In genomic region chr11:50377892-50378684, GRCm38 (mm10) we compare ENCODE assay signal across 8 mouse cellular contexts. TPM values are rescaled to one million over a fixed set of nuclear protein-coding genes. Genes with fewer than 3 reads are reported as not detected.
DNase-seq lines count a peak whose midpoint lies in the region; ATAC-seq and TF ChIP-seq lines count a peak whose summit lies in the region.

No protein-coding gene starts in this region.

- WGBS in forebrain, embryonic 16.5 days, result under 1% methylated on average over 71 of the region's 71 CpGs
- WGBS in lung, embryonic 14.5 days, result under 1% methylated on average over 71 of the region's 71 CpGs

- no peaks in the 10 kb centered on the region for H3K9me3 ChIP-seq in ES-E14 (ENCODE audit: control insufficient read depth, insufficient read depth, low read depth, low read length)
- H3K9me3 ChIP-seq in forebrain, embryonic 16.5 days (ENCODE audit: control insufficient read depth, low read length), result no peaks in the 10 kb centered on the region
- H3K9me3 ChIP-seq in lung, embryonic 14.5 days (ENCODE audit: low read depth, low read length), result no peaks in the 10 kb centered on the region

- peak; percentile 65 for DNase-seq in ES-E14 (ENCODE audit: low read depth, low spot score)
- DNase-seq in cerebellum, adult 18-20 months, result peak; percentile 73 to 89
- peak; percentile 91 to 93 for DNase-seq in heart, postnatal 36 days
- peak; percentile 67 to 85 for DNase-seq in layer of hippocampus, adult 2 months (ENCODE audit: low spot score in 2 of 2)
- peak; percentile 94 for DNase-seq in lung, embryonic 14.5 days
- DNase-seq in thymus, adult 18-20 months, result peak; percentile 60 to 67

- H3K27me3 ChIP-seq in forebrain, embryonic 16.5 days (replicated peaks; ENCODE audit: control insufficient read depth, insufficient read depth, low read length), result no peaks in the 10 kb centered on the region
- no peaks in the 10 kb centered on the region for H3K27me3 ChIP-seq in lung, embryonic 14.5 days (ENCODE audit: insufficient read depth, low read length)

- TF ChIP-seq CTCF in layer of hippocampus, adult 2 months (conservative IDR thresholded peaks at IDR 0.05), result peak; percentile 96
- peak; percentile 56 for TF ChIP-seq CTCF in lung, embryonic 14.5 days (IDR thresholded peaks at IDR 0.05; ENCODE audit: low read depth)

- H3K36me3 ChIP-seq in ES-E14 (ENCODE audit: control insufficient read depth, insufficient read depth, low read length, poor library complexity, severe bottlenecking), result peaks cover 21% of the 10 kb centered on the region
- H3K36me3 ChIP-seq in forebrain, embryonic 16.5 days (ENCODE audit: control insufficient read depth, insufficient read depth), result peaks cover 16% of the 10 kb centered on the region
- H3K36me3 ChIP-seq in lung, embryonic 14.5 days (ENCODE audit: insufficient read depth), result peaks cover 37% of the 10 kb centered on the region

- H3K4me3 ChIP-seq in ES-E14 (ENCODE audit: insufficient read depth in 1 of 2, low read depth in 1 of 2, low read length in 2 of 2, poor library complexity in 1 of 2, severe bottlenecking in 1 of 2), result peak overlapping the region; percentile 76 to 96
- peak overlapping the region; percentile 97 for H3K4me3 ChIP-seq in forebrain, embryonic 16.5 days (replicated peaks; ENCODE audit: low read length)
- peak overlapping the region; percentile 81 for H3K4me3 ChIP-seq in layer of hippocampus, adult 2 months
- peak overlapping the region; percentile 96 for H3K4me3 ChIP-seq in lung, embryonic 14.5 days (ENCODE audit: low read depth, low read length)

- peaks cover 0 to 7% of the 10 kb centered on the region in 2 experiments; a peak in 3 of 4 replicates for H3K4me1 ChIP-seq in ES-E14 (ENCODE audit: control insufficient read depth in 2 of 2, insufficient read depth in 2 of 2, low read length in 2 of 2, poor library complexity in 1 of 2)
- H3K4me1 ChIP-seq in forebrain, embryonic 16.5 days (replicated peaks; ENCODE audit: control insufficient read depth, insufficient read depth, low read length), result peaks cover 23% of the 10 kb centered on the region
- H3K4me1 ChIP-seq in lung, embryonic 14.5 days (ENCODE audit: insufficient read depth), result peaks cover 11% of the 10 kb centered on the region; the same call in 1 of the 2 replicates

- H3K4me2 ChIP-seq in forebrain, embryonic 16.5 days (ENCODE audit: low read length), result peak overlapping the region; percentile 96
- H3K4me2 ChIP-seq in lung, embryonic 14.5 days, result peak overlapping the region; percentile 95

- in situ Hi-C loops in ES-E14 (cut with MboI; ENCODE audit: low sequenced_read_pairs in 2 of 2, unreplicated experiment in 2 of 2), result no loop called here

- ATAC-seq in forebrain, embryonic 16.5 days, result peak; percentile 80
- peak; percentile 78 for ATAC-seq in lung, embryonic 14.5 days (ENCODE audit: insufficient read depth)
- peak; percentile 36 for ATAC-seq in neutrophil, adult 5-6 weeks (ENCODE audit: extremely low read depth, insufficient number of reproducible peaks, low FRiP score, poor library complexity, severe bottlenecking)

- intact Hi-C loops in heart, postnatal 36 days (cut with DNase I), result loop anchor here (5.0 kb wide), 1 partner anchor 86 kb away; the partner anchor contains the start of gene Maml1

- peak overlapping the region; percentile 95 for H3K27ac ChIP-seq in ES-E14 (ENCODE audit: insufficient read depth, low read depth, low read length, poor library complexity, severe bottlenecking)
- H3K27ac ChIP-seq in forebrain, embryonic 16.5 days (ENCODE audit: low read length), result peak overlapping the region; percentile 100
- H3K27ac ChIP-seq in layer of hippocampus, adult 2 months, result peak overlapping the region; percentile 100
- peak overlapping the region; percentile 100 for H3K27ac ChIP-seq in lung, embryonic 14.5 days (ENCODE audit: low read depth)

- peak overlapping the region; percentile 97 for H3K9ac ChIP-seq in ES-E14 (ENCODE audit: insufficient read depth, low read depth, low read length, poor library complexity, severe bottlenecking)
- peak overlapping the region; percentile 100 for H3K9ac ChIP-seq in forebrain, embryonic 16.5 days (replicated peaks; ENCODE audit: low read depth, low read length)
- H3K9ac ChIP-seq in lung, embryonic 14.5 days, result peak overlapping the region; percentile 98

TF ChIP-seq in ES-E14, 5 proteins besides CTCF, POLR2A, EP300 and RAD21:
- TF ChIP-seq HCFC1 (IDR thresholded peaks at IDR 0.05; ENCODE audit: borderline replicate concordance, insufficient read depth, low read length) (peak; percentile 46; the same call in 1 of the 2 replicates), ZNF384 (IDR thresholded peaks at IDR 0.05; ENCODE audit: low read depth, low read length) (no peak)
TF ChIP-seq in ES-E14: peak in this region for 1.

RNA-seq across cellular contexts. Expression of gene Hnrnph1, which starts 1.3 kb away (rescaled TPM):
- total RNA-seq in ES-E14 (2012; rRNA removed), result 308 and 401 TPM in 2 replicates
- 660 and 710 TPM in 2 replicates for polyA plus RNA-seq in forebrain, embryonic 16.5 days (2015; fragmentation: Nextera tagmentation; extraction: Ambion mirVana)
- total RNA-seq in heart, postnatal 36 days (2021), result 100 to 1,000 TPM in 1 of 2 experiments, 10 to 100 TPM in 1; 97.8 to 106 TPM
- total RNA-seq in layer of hippocampus, adult 2 months (2021), result 100 to 1,000 TPM; 272 to 300 TPM
- 573 and 582 TPM in 2 replicates for polyA plus RNA-seq in lung, embryonic 14.5 days (2014; fragmentation: Nextera tagmentation; extraction: Ambion mirVana)
- 1,028 and 1,146 TPM in 2 replicates for total RNA-seq in neutrophil, adult 5-6 weeks (2017)

RNA-seq across cellular contexts. Expression of gene Cby3, which starts 23.8 kb away (rescaled TPM):
- 0.54 TPM in 1 of 2 replicates, not detected in the other for total RNA-seq in ES-E14 (2012; rRNA removed)
- polyA plus RNA-seq in forebrain, embryonic 16.5 days (2015; fragmentation: Nextera tagmentation; extraction: Ambion mirVana), result 0.75 and 1.2 TPM in 2 replicates
- total RNA-seq in heart, postnatal 36 days (2021), result not detected
- total RNA-seq in layer of hippocampus, adult 2 months (2021), result 1 to 10 TPM in 1 of 2 experiments, not detected in 1; 1.7 TPM
- polyA plus RNA-seq in lung, embryonic 14.5 days (2014; fragmentation: Nextera tagmentation; extraction: Ambion mirVana), result 0.37 and 0.66 TPM in 2 replicates
- not detected in 2 replicates for total RNA-seq in neutrophil, adult 5-6 weeks (2017)

RNA-seq across cellular contexts. Expression of gene Canx, which starts 52.6 kb away (rescaled TPM):
- 970 and 1,175 TPM in 2 replicates for total RNA-seq in ES-E14 (2012; rRNA removed)
- polyA plus RNA-seq in forebrain, embryonic 16.5 days (2015; fragmentation: Nextera tagmentation; extraction: Ambion mirVana), result 273 and 290 TPM in 2 replicates
- 100 to 1,000 TPM; 301 to 316 TPM for total RNA-seq in heart, postnatal 36 days (2021)
- total RNA-seq in layer of hippocampus, adult 2 months (2021), result 100 to 1,000 TPM; 365 to 415 TPM
- polyA plus RNA-seq in lung, embryonic 14.5 days (2014; fragmentation: Nextera tagmentation; extraction: Ambion mirVana), result 269 and 282 TPM in 2 replicates
- total RNA-seq in neutrophil, adult 5-6 weeks (2017), result 235 TPM in 2 replicates

RNA-seq across cellular contexts. Expression of gene Rufy1, which starts 52.8 kb away (rescaled TPM):
- total RNA-seq in ES-E14 (2012; rRNA removed), result 11.2 and 13.1 TPM in 2 replicates
- 28.6 and 31.2 TPM in 2 replicates for polyA plus RNA-seq in forebrain, embryonic 16.5 days (2015; fragmentation: Nextera tagmentation; extraction: Ambion mirVana)
- 10 to 100 TPM; 29.8 to 29.9 TPM for total RNA-seq in heart, postnatal 36 days (2021)
- total RNA-seq in layer of hippocampus, adult 2 months (2021), result 10 to 100 TPM; 29.2 to 29.6 TPM
- 24.4 and 25.9 TPM in 2 replicates for polyA plus RNA-seq in lung, embryonic 14.5 days (2014; fragmentation: Nextera tagmentation; extraction: Ambion mirVana)
- total RNA-seq in neutrophil, adult 5-6 weeks (2017), result 52.4 and 52.7 TPM in 2 replicates

Comparison
In these comparisons a context has a peak if more than half of its experiments do, and no peak if none do; other contexts are left out.
1. Peak in every context shown above with its lines: DNase-seq, ATAC-seq, H3K4me3 ChIP-seq and H3K27ac ChIP-seq.